Mouse (Mus musculus) spleen, adult 2 months (tissue): ENCODE data around the gene Akap6. TPM values are rescaled to one million over a fixed set of nuclear protein-coding genes. Genes with fewer than 3 reads are reported as not detected.

Source experiments
- DNase-seq, 2 experiments: peaks; one replicate each; pipeline versions ENCODE4 v3.0.0 to v3.0.0-alpha.2; 2012 to 2021; ENCODE audit warnings: low spot score in 2 of 2, low read depth in 1 of 2
- H3K27ac ChIP-seq: fragments of 200-500 bp; 2 replicates; pipeline ENCODE4 v1.5.1; 2012; ENCODE audit warnings: low read length, inconsistent platforms; ENCODE audit not compliant: insufficient read depth
- H3K27me3 ChIP-seq: fragments of 200-500 bp; 2 replicates; pipeline ENCODE4 v1.6.1; 2012; ENCODE audit warnings: mild to moderate bottlenecking, moderate library complexity, low read length, inconsistent platforms; ENCODE audit not compliant: control insufficient read depth, insufficient read depth
- H3K36me3 ChIP-seq: fragments of 200-500 bp; 2 replicates; pipeline ENCODE4 v1.6.1; 2012; ENCODE audit warnings: mild to moderate bottlenecking, low read length, inconsistent platforms; ENCODE audit not compliant: control insufficient read depth, insufficient read depth
- H3K4me1 ChIP-seq: fragments of 200-500 bp; 2 replicates; pipeline ENCODE4 v1.6.1; 2011; ENCODE audit warnings: inconsistent platforms; ENCODE audit not compliant: control insufficient read depth, insufficient read depth, insufficient read length
- H3K4me3 ChIP-seq: fragments of 200-500 bp; 2 replicates; pipeline ENCODE4 v1.5.1; 2011; ENCODE audit warnings: mild to moderate bottlenecking, inconsistent platforms; ENCODE audit not compliant: insufficient read depth, insufficient read length; ENCODE audit errors: extremely low read depth
- CTCF ChIP-seq: fragments of 200-500 bp; IDR thresholded peaks from 2 replicates; pipeline ENCODE4 v1.5.1; 2011; ENCODE audit warnings: mild to moderate bottlenecking, inconsistent platforms; ENCODE audit not compliant: insufficient read depth, insufficient read length, insufficient replicate concordance; ENCODE audit errors: extremely low read depth
- POLR2A ChIP-seq: fragments of 200-500 bp; IDR thresholded peaks from 2 replicates; pipeline ENCODE4 v1.6.1; 2011; ENCODE audit warnings: low read depth, low read length, inconsistent platforms
- WGBS: fragments of 180-500 bp; shearing (Covaris S2); methylation state at CpG from one replicate; pipeline ENCODE4 v1.1.7; 2018; 5-methylcytosine and 5-hydroxymethylcytosine counted together
- polyA plus RNA-seq: library from polyadenylated mRNA; depleted of rRNA; stranded (reverse); fragments of >200 nt; gene quantifications from 2 replicates; pipeline ENCODE4 v1.2.3, GENCODE M21; 2012

Gene Akap6
- polyA plus RNA-seq, 1 experiment, result 0.02 TPM

DNA sequence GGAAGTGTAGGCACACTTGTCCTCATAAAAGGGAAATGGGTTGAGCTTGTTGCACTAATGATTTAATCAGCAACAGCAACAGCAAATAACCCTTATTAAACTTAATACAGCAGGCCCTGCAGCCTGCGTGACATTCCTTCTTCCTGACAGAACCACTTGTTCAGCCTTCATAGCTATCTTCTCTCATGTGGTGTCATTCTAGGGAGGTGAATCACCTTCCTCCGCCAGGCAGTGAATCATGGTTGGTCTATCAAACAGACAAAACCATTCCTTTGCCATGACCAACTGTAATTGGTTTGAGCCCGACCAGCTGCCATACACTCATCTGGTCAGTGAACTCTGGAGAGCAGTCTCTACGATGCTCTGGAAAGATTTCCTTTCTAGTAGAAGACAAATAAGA lies 251.5 kb downstream of the Akap6 start:
- 86% methylated on average over 4 of the region's 4 CpGs for WGBS
- Histone ChIP-seq H3K4me1 (no peaks in the 10 kb centered on the region), H3K36me3 (no peaks in the 10 kb centered on the region)

DNA sequence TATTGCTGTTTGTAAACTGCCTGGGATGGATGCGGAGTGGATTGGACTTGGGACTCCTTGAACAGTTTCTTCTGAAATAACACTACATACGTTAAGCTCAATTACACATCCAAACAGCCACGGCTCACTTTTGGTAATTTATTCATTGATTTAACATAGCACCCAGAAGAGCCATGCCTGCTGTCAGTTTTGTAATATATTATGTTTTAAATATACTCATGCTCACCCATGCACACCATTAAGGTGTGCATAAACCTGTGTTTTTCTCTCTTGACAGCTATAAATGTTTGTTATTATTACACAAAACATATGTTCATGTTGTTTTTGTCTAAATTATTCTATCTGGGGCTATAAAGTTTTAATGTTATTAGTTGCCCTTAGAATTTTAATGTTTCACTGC lies 258.4 kb downstream of the Akap6 start:
- H3K36me3 ChIP-seq, result no peaks in the 10 kb centered on the region
- TF ChIP-seq POLR2A (no peak), CTCF (no peak)
- DNase-seq, result no peak
- WGBS, result 84% methylated on average over 3 of the region's 3 CpGs
- H3K4me3 ChIP-seq, result no peak overlapping the region
- H3K27me3 ChIP-seq, result no peaks in the 10 kb centered on the region
- no peaks in the 10 kb centered on the region for H3K4me1 ChIP-seq
- no peak overlapping the region for H3K27ac ChIP-seq

More for the DNA sequence above, 251.5 kb downstream of the Akap6 start:
- H3K27me3 ChIP-seq, result no peaks in the 10 kb centered on the region
- TF ChIP-seq CTCF (no peak), POLR2A (no peak)
- H3K27ac ChIP-seq, result no peak overlapping the region
- DNase-seq, result no peak
- H3K4me3 ChIP-seq, result no peak overlapping the region

DNA sequence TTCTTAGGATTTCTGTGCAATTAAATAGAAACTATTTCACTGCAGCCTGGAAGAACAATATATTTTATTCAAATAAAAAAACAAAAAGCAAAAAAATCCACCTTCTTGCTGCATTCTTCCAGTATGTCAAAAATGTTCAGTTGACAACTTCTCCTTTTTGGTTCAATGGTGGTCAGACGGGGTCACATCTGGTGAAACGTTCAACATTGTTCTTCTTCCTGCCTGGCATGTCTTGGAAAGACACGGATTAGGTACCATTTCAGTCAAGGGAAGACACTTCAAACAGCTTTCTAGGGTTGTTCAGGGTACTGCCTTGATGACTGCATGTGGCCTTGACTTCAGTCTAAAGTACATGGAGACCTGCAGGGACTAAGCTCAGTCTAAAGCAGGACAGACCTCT lies 258.8 kb downstream of the Akap6 start:
- WGBS, result 10% methylated on average over 3 of the region's 3 CpGs
- no peak for DNase-seq

GRCm38 (mm10) chr12:52991745-52992144 lies 292.6 kb downstream of the Akap6 start:
- H3K27ac ChIP-seq, result no peak overlapping the region
- H3K27me3 ChIP-seq, result no peaks in the 10 kb centered on the region
- no peaks in the 10 kb centered on the region for H3K4me1 ChIP-seq
- H3K4me3 ChIP-seq, result no peak overlapping the region
- TF ChIP-seq POLR2A (no peak), CTCF (no peak)
- DNase-seq, result no peak
- no peaks in the 10 kb centered on the region for H3K36me3 ChIP-seq
- 81% methylated on average over 6 of the region's 6 CpGs for WGBS

More for the DNA sequence above, 258.8 kb downstream of the Akap6 start:
- no peaks in the 10 kb centered on the region for H3K36me3 ChIP-seq
- TF ChIP-seq POLR2A (no peak), CTCF (no peak)
- no peaks in the 10 kb centered on the region for H3K27me3 ChIP-seq
- no peaks in the 10 kb centered on the region for H3K4me1 ChIP-seq
- H3K27ac ChIP-seq, result no peak overlapping the region
- no peak overlapping the region for H3K4me3 ChIP-seq

DNA sequence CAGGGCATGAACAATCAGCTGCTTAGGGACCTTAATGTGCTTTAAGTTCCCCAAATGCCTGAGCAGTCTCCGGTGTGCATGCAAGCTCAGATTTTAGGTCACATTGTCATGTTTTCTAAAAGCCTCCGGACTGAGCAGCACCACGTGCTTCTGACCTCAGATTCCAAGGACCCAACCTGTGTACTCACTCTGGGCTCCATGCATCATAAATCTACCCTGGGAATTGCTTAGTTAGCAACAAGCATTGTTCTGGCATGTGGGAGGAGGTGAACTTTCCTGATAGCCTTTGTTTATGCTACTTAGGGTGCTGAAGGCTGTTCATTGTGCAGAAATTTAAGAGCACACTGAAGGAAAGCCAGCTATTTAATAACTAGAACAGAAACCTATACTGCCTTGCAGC lies 313.2 kb downstream of the Akap6 start:
- Histone ChIP-seq H3K27me3 (no peaks in the 10 kb centered on the region), H3K36me3 (no peaks in the 10 kb centered on the region), H3K4me1 (no peaks in the 10 kb centered on the region), H3K27ac (no peak overlapping the region), H3K4me3 (no peak overlapping the region)
- TF ChIP-seq CTCF (no peak), POLR2A (no peak)
- DNase-seq, result no peak
- WGBS, result 48% methylated on average over 3 of the region's 3 CpGs

DNA sequence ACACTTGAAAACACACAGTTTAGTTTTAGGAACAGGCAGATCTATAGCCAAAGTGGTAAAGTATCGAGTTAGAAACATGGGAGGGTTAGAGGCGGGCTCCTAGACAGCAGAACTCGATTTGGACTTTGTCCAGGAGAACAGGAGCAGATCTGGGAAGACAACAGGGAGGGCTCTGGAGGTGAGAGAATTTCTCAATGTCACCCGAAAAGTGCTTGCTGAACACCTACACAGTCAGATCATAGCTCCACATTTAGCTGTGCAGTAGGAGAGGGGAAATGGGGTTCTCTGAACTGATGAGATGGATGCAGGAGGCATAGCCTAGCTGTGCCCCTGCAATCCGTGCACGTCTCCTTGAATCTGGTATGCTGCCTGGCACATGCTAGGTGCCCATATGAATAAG lies 315.4 kb downstream of the Akap6 start:
- WGBS, result 85% methylated on average over 6 of the region's 6 CpGs
- TF ChIP-seq POLR2A (no peak), CTCF (no peak)
- Histone ChIP-seq H3K27ac (no peak overlapping the region), H3K4me3 (no peak overlapping the region), H3K36me3 (no peaks in the 10 kb centered on the region), H3K27me3 (no peaks in the 10 kb centered on the region), H3K4me1 (no peaks in the 10 kb centered on the region)
- DNase-seq, result no peak

DNA sequence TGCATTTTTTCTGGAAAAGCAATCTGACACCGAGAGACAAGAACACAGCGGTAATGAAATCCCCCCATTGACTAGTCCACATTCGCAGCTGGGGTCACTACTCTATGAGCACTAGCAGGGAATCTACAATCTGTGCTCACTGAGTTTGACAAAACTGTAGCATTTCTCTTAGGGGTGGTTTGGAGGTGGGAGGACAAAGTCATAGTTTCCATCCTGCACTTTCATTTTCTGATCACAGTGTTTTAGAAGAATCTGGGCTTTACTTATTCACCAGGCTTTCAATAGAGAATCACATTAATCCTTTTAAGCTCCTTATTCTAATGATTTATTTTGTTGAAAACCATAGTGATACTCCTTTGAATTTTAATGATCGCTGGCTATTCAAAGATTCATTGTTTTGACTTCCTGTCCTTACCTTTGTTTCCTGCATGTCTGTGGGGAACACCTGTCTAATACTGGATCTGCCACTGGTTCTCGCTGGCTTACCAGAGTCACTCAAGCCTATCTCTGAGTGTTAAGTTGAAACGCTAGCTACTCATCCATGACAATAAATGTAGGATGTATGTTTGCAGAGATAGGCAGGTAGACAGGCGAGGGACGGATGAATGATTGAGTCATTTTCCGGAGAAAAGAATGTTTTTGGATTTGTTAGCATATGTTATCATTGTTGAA lies 325.5 kb downstream of the Akap6 start:
- no peak for TF ChIP-seq POLR2A
- TF ChIP-seq CTCF, result no peak
- H3K4me3 ChIP-seq, result no peak overlapping the region
- DNase-seq, result no peak
- no peaks in the 10 kb centered on the region for H3K27me3 ChIP-seq
- H3K36me3 ChIP-seq, result no peaks in the 10 kb centered on the region
- no peak overlapping the region for H3K27ac ChIP-seq
- 81% methylated on average over 9 of the region's 9 CpGs for WGBS
- H3K4me1 ChIP-seq, result no peaks in the 10 kb centered on the region

DNA sequence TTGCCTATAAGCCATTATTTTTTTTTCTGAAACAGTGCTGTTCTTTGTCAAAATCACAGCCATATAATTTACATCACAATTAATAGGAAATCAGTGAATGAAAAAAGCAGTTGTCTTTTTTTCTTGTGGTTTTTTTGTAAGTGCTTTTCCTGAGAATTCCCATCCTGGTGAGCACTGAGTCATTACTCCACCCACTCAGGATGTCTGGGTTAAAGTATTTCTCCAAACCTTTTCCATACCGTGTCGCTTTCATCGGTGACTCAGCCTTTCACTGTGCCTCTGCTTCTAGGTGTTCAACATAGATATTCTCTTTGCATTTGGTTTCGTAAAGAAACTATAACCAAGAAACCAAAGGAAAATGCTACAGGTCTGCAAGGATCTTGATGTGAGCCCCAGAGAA lies 328.1 kb downstream of the Akap6 start:
- 64% methylated on average over 4 of the region's 4 CpGs for WGBS
- Histone ChIP-seq H3K4me1 (no peaks in the 10 kb centered on the region), H3K27ac (no peak overlapping the region), H3K36me3 (no peaks in the 10 kb centered on the region), H3K4me3 (no peak overlapping the region), H3K27me3 (no peaks in the 10 kb centered on the region)
- no peak for TF ChIP-seq CTCF
- TF ChIP-seq POLR2A, result no peak
- no peak for DNase-seq
